Mouse (Mus musculus): ENCODE results near the gene Cux2. TPM values are rescaled to one million over a fixed set of nuclear protein-coding genes. Genes with fewer than 3 reads are reported as not detected.

The Cux2 gene
- polyA plus RNA-seq, 1 experiment from 2014 or later, result 4.8 TPM

DNA sequence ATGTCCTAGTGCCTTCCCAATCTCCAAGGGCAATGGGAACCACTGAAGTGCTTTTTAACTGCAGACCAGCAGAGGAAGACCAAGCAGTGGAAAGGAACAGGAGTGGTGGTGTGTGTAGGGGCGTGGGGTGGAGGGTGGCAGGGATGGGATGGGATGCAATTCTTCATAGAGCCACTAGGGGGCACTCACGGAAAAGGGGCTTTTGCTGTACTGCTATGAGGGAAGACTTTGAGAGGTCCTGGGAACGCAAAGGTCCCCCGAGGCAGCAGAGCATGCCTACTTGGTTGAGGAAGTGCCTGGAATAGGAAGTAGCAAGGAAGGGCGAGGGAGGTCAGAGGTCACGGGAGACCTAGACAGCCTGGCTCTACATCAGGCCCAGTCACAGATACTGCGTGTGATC, 106.4 kb downstream of the Cux2 start:
- Histone ChIP-seq H3K36me3 (no peaks in the 10 kb centered on the region), H3K27ac (replicated peaks) (no peak overlapping the region), H3K4me1 (peaks cover 35% of the 10 kb centered on the region), H3K9ac (no peak overlapping the region), H3K27me3 (replicated peaks) (peaks cover 3% of the 10 kb centered on the region), H3K4me2 (no peak overlapping the region), H3K9me3 (no peaks in the 10 kb centered on the region), H3K4me3 (no peak overlapping the region)
- no peak for ATAC-seq (ENCODE audit: extremely low read depth, insufficient number of reproducible peaks, low FRiP score, low TSS enrichment)
- WGBS, result 47% methylated on average over 7 of the region's 7 CpGs

DNA sequence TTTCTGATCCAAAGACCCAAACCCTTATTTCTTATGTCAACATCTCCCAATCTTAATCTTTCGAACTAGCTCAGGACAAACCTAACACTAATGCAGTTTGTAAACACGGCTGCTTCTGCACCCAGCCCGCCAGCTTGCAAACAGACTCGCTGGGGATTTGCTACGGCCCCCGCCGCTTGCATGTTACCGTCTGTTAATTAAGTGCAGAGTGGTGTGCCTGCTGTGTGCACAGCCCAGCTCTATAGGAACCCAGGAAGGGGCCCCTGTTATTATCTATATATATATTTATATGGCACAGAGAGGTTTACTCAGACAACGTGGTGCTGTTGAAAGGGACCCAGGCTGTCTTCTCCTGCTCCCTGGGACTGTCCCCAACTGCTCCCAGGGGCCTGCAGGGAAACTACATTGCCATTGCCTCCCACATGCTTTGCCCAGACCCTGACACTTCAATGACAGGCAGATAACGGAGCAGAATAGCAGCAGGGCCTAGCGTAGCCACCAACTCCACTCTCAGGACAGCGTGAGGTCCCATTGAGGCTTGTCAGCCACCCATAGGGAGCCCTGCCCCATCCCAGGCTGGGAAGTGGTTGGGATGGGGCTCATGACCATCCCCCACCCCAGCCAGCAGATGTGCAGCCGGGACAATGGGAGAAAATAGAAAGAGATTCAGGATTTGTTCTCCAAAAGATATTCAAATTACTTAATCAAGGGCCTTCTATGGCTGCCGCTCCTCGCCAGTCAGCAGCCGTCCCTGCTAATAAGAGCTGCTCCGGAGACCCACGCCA, 111.6 kb downstream of the Cux2 start:
- H3K4me1 ChIP-seq, result peaks cover 35% of the 10 kb centered on the region
- H3K9ac ChIP-seq, result peak overlapping the region; percentile 25; the same call in 1 of the 2 replicates

GRCm38 (mm10) chr5:121930261-121930660, 119.6 kb downstream of the Cux2 start:
- Histone ChIP-seq H3K9ac (no peak overlapping the region), H3K9me3 (no peaks in the 10 kb centered on the region), H3K4me2 (no peak overlapping the region), H3K36me3 (no peaks in the 10 kb centered on the region), H3K27ac (replicated peaks) (no peak overlapping the region), H3K27me3 (replicated peaks) (peaks cover 29% of the 10 kb centered on the region), H3K4me3 (no peak overlapping the region), H3K4me1 (0 out of 2 replicates have a peak, but pooled peaks cover 5% of the 10 kb centered on the region)
- no peak for ATAC-seq (ENCODE audit: extremely low read depth, insufficient number of reproducible peaks, low FRiP score, low TSS enrichment)
- 48% methylated on average over 9 of the region's 9 CpGs for WGBS

More for the DNA sequence above, 111.6 kb downstream of the Cux2 start:
- Histone ChIP-seq H3K36me3 (no peaks in the 10 kb centered on the region), H3K27me3 (replicated peaks) (peaks cover 3% of the 10 kb centered on the region; the same call in 1 of the 2 replicates), H3K4me3 (no peak overlapping the region), H3K27ac (replicated peaks) (peak overlapping the region; percentile 29; the same call in 1 of the 2 replicates), H3K9me3 (no peaks in the 10 kb centered on the region), H3K4me2 (no peak overlapping the region; the same call in 1 of the 2 replicates)
- ATAC-seq (ENCODE audit: extremely low read depth, insufficient number of reproducible peaks, low FRiP score, low TSS enrichment), result no peak; the same call in 1 of the 2 replicates
- WGBS, result 34% methylated on average over 18 of the region's 18 CpGs

GRCm38 (mm10) chr5:121928362-121929000, 121.4 kb downstream of the Cux2 start:
- 55% methylated on average over 16 of the region's 17 CpGs for WGBS
- Histone ChIP-seq H3K4me1 (0 out of 2 replicates have a peak, but pooled peaks cover 7% of the 10 kb centered on the region), H3K9ac (no peak overlapping the region), H3K4me3 (no peak overlapping the region), H3K36me3 (no peaks in the 10 kb centered on the region), H3K27me3 (replicated peaks) (peaks cover 47% of the 10 kb centered on the region), H3K9me3 (no peaks in the 10 kb centered on the region), H3K27ac (replicated peaks) (no peak overlapping the region), H3K4me2 (no peak overlapping the region)
- no peak for ATAC-seq (ENCODE audit: extremely low read depth, insufficient number of reproducible peaks, low FRiP score, low TSS enrichment)

DNA sequence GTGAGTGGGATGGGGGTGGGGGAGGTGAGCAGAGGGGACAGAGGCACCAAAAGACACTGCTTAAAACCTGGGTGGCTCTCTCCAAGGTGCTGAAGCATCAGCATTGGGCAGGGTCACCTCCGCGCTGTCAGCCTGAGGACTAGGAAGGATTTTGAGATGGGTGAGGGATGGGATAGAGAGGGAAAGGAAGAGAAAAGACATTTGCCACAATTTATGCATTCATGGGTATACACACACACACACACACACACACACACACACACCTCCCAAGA, 123.4 kb downstream of the Cux2 start:
- H3K4me2 ChIP-seq, result no peak overlapping the region
- no peaks in the 10 kb centered on the region for H3K9me3 ChIP-seq
- H3K27ac ChIP-seq (replicated peaks), result no peak overlapping the region
- ATAC-seq (ENCODE audit: extremely low read depth, insufficient number of reproducible peaks, low FRiP score, low TSS enrichment), result no peak
- H3K4me3 ChIP-seq, result no peak overlapping the region
- 0 out of 2 replicates have a peak, but pooled peaks cover 7% of the 10 kb centered on the region for H3K4me1 ChIP-seq
- WGBS, result 15% methylated on average over 2 of the region's 2 CpGs
- H3K9ac ChIP-seq, result no peak overlapping the region
- H3K36me3 ChIP-seq, result no peaks in the 10 kb centered on the region
- peaks cover 56% of the 10 kb centered on the region for H3K27me3 ChIP-seq (replicated peaks)

DNA sequence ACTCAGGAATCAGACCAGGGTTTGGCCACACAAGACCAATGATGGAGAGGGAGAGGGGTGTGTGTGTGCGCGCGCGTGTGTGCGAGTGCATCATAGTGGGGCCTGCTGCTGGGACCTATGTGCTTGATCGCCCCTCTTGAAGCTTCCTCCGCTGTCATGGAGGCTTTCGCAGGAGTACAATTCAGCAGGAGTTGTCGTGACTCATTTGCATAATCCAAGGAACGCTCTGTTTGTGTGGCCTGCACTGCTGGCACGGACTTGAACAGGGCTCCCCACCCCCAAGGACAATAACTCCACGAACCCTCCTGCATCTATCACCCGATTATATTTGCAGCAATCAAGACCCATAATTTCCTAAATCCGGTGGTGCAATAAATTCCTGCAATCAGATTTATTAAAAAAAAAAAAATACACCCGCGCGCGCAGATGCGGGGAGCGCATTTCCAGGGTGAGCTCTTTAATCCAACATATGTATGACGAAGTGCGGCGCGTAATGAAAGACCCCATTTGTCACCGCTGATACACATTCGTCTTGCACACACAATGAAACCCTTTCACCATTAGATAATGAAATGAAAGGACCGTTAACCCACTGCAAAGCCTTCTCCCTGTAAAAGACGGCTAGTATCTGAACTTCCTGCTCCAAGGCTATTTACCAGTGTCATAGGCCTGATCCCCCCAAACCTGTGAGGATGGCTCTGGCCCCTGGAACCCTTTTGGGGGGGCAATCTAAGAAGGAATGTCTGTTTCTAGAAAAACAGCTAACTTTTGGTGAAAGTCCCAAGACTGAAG, 124.0 kb downstream of the Cux2 start:
- ATAC-seq (ENCODE audit: extremely low read depth, insufficient number of reproducible peaks, low FRiP score, low TSS enrichment), result no peak
- peaks cover 56% of the 10 kb centered on the region for H3K27me3 ChIP-seq (replicated peaks)

DNA sequence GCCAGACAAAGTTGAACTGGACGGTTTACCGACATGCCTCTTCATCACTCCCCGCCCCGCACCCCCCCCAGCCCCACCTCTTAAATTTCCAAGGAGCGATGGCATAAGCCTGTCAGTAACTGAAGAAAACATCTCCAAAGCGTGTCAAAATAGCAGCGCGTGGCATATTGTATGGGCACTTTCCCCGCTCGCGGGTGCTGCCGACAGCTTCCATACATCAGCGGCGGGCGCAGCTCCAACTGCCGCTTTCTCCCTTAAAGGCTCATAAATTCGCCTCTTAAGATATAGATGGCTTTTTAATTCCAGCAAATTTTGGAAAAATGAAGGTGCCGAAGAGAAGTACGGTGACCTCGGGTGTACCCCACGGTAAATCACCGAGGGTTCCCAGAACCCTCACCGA, 124.6 kb downstream of the Cux2 start:
- Histone ChIP-seq H3K9ac (no peak overlapping the region), H3K4me1 (0 out of 2 replicates have a peak, but pooled peaks cover 7% of the 10 kb centered on the region), H3K4me2 (no peak overlapping the region), H3K36me3 (no peaks in the 10 kb centered on the region), H3K27me3 (replicated peaks) (peaks cover 56% of the 10 kb centered on the region), H3K4me3 (no peak overlapping the region), H3K9me3 (no peaks in the 10 kb centered on the region), H3K27ac (replicated peaks) (no peak overlapping the region)
- ATAC-seq (ENCODE audit: extremely low read depth, insufficient number of reproducible peaks, low FRiP score, low TSS enrichment), result no peak
- 32% methylated on average over 23 of the region's 23 CpGs for WGBS

More for the DNA sequence above, 124.0 kb downstream of the Cux2 start:
- Histone ChIP-seq H3K36me3 (no peaks in the 10 kb centered on the region), H3K9me3 (no peaks in the 10 kb centered on the region), H3K4me1 (0 out of 2 replicates have a peak, but pooled peaks cover 7% of the 10 kb centered on the region), H3K27ac (replicated peaks) (no peak overlapping the region), H3K4me2 (no peak overlapping the region), H3K9ac (no peak overlapping the region), H3K4me3 (no peak overlapping the region)
- 42% methylated on average over 28 of the region's 28 CpGs for WGBS

DNA sequence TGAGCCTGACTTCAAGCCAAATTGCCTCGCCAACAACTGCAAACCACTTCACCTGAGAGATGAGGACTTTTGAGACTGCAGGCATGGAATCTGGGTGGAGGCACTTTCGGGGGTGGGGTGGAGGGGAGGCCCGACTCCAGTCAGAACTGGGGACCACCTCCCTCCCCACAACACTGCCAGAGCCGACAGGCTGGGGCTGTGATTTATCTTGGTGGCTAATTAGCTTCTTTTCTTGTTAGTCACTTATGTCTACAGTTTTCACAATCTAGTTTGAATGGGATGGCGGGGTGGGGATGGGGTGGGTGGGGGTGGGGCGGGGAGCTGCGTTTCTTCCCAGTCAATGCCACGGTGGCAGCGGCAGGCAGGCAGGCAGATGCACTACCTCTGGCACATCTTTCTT, 125.5 kb downstream of the Cux2 start:
- no peak for ATAC-seq (ENCODE audit: extremely low read depth, insufficient number of reproducible peaks, low FRiP score, low TSS enrichment)
- Histone ChIP-seq H3K27ac (replicated peaks) (no peak overlapping the region), H3K4me1 (0 out of 2 replicates have a peak, but pooled peaks cover 7% of the 10 kb centered on the region), H3K27me3 (replicated peaks) (peaks cover 56% of the 10 kb centered on the region), H3K9ac (no peak overlapping the region), H3K4me2 (no peak overlapping the region), H3K9me3 (no peaks in the 10 kb centered on the region), H3K36me3 (no peaks in the 10 kb centered on the region), H3K4me3 (no peak overlapping the region)
- WGBS, result 30% methylated on average over 9 of the region's 9 CpGs

DNA sequence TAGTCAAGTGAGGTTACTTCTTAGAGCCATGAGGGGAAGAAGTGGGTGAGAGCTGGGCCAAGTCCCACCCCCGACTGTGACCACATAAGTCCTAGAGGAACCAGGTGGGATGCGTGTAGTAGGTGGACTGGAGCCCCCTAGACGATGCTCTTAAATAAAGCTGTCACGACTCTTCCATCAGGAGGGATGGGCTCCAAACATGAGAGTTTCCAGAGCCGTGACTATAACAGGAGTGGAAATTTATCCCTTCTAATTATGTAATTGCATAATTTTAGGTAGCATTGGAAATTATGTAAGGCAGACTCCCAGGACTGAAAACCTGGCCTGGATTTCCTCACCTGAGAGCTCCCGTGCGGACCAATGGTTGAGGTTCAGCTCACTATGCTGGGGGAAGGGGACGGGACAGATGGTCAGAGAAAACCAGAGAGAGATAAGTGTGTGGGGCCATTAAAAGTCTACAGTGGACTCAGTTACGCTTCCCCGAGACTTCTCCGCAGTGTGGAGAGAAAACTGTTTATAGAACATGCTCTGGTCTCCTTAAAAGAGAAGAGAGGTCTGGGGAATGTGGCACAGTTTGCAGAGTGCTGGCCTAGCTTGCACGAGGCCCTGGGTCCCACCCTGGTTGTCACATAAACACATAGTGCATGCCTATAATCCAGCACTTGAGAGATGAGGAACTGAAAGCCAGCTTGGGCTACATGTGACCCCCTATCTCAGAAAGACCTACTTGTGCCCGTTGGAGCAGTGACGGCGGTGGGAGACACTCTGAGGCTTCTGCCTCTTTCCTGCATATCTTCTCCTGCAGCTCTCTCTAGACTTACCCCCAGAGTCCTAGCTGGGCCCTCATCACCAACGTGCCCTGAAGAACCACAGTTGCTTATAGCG, 126.7 kb downstream of the Cux2 start:
- Histone ChIP-seq H3K4me1 (0 out of 2 replicates have a peak, but pooled peaks cover 7% of the 10 kb centered on the region), H3K9ac (no peak overlapping the region), H3K4me2 (no peak overlapping the region), H3K36me3 (no peaks in the 10 kb centered on the region), H3K4me3 (no peak overlapping the region), H3K27me3 (replicated peaks) (peaks cover 56% of the 10 kb centered on the region), H3K9me3 (no peaks in the 10 kb centered on the region), H3K27ac (replicated peaks) (no peak overlapping the region)
- ATAC-seq (ENCODE audit: extremely low read depth, insufficient number of reproducible peaks, low FRiP score, low TSS enrichment), result no peak
- WGBS, result 70% methylated on average over 17 of the region's 17 CpGs

GRCm38 (mm10) chr5:121919216-121919615, 130.7 kb downstream of the Cux2 start:
- Histone ChIP-seq H3K36me3 (no peaks in the 10 kb centered on the region), H3K27ac (replicated peaks) (no peak overlapping the region), H3K4me3 (no peak overlapping the region), H3K4me1 (0 out of 2 replicates have a peak, but pooled peaks cover 2% of the 10 kb centered on the region), H3K27me3 (replicated peaks) (peaks cover 20% of the 10 kb centered on the region), H3K9me3 (no peaks in the 10 kb centered on the region), H3K4me2 (no peak overlapping the region), H3K9ac (no peak overlapping the region)
- 86% methylated on average over 7 of the region's 7 CpGs for WGBS
- ATAC-seq (ENCODE audit: extremely low read depth, insufficient number of reproducible peaks, low FRiP score, low TSS enrichment), result no peak

Measured in heart, embryonic 13.5 days (tissue).